Mouse (Mus musculus) spleen, postnatal 14 days (tissue): ENCODE measurements around the gene Grk5.
A peak's percentile ranks its signal among the peaks of the same experiment; 100 is the strongest.
"Not testable (repeated sequence)": the region's sequence is repeated elsewhere in the genome, so short reads cannot be mapped to it uniquely, and the experiment has no call there.

Experiments used
- DNase-seq, 2 experiments: peaks; one replicate each; pipeline ENCODE4 v3.0.0; 2021 to 2022; ENCODE audit warnings: low spot score in 2 of 2

The Grk5 gene

DNA sequence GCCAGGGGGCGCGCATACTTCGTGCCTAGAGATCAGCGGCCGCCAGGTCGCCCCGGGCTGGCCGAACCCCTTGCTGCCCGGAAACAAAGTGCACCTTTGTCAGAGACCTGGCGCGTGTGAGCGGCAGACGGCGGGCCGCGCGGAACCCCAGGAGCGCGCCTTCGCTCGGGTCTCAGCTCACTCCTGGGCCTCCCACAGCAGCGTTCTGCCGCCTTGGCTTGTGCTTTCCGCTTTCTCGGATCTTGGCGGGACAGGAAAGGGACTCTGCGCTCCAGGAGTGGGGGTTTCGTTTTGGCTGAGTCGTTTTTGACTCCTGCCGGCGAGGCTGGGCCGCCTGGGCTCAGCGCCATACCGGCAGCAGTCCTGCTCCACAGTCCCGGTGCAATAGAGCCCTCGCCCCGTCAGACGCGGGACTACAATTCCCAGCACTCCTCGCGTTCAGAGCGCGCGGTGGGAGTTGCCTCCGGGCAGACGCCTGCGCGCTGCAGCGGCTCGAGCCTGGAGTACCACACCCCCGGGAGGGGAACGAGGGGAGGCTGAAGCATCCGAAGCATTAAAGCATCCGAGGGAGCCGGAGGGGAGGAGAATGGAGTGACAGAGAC is at the start of gene Grk5:
TSS of gene Grk5 (plus strand) at position 36 of the 602 bp plus-strand sequence.
- DNase-seq, result peak; percentile 90 to 93

DNA sequence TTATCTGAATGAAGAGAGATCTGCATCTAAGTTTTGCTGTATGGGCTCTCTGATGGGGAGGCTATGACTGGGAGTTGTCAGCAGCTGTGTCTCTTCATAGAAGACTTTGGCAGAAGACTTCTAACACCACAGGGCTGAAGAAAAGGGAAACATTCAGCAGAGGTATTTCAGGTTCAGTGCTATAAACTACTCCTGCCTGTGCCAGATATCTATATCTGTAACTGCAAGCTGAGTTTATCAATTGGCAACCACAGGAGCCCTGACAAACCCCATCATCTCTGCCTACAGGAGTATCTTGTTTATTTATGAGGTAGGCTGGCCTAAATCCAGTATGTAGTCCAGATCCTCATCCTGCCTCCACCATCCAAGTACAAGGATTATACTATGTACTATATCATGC is 46.2 kb upstream of the Grk5 start:
- DNase-seq, result no peak

DNA sequence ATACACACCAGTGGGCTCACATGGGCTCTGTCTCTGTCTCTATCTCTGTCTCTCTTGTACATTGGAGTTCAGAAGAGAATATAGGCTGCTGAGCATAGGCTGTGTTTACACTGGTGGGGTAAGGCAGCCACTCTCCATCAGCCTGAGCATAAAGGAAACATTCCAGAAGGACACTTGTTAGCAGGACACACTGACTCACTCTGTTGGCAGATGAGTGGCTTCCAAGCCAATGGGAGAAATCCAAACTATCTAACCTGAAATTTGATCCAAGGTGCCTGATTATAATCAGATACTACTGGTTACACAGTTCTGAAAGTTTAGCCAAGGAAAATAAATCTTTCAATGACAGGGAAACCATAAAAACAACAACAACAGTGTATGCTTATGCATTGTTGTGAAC is 43.8 kb upstream of the Grk5 start:
- DNase-seq, result no peak

DNA sequence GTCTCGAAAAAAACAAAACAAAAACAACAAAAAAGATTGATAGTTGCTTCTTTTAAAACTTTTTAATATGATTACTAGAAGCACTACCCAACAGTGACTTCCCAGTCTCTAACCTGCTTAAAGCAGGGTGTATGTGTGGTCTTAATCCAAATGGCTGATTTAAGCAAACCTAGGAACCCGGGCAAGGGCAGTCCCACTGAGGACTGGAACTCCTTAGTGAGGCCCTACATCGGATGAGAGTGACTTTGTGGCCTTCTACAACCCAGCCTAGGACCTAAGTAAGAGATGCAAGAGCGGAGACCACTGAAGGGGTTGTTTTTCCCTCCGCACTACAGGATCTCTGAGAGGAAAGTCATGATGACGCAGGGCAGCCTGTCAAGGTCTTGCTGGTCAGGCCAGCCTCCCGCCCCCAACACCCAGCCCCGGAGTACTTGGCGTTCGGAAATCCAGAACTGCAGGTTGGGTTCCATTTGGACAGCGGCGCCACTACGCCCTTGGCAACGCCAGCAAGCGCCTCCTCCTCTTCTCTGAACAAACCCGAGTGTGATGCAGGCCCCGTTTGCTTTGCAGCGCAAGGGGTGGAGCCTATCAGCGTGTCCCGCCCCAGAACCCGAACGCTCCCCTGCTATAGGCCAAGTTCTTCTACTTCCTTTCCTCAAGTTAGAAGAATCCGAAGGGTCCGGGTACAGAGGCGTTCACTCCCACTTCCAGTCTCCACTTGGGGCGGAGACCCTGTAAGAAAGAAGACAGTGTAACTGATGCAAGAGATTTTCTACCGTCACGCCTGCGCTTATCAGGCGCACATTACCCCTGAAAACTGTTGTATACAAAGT is 28.5 kb upstream of the Grk5 start, which contains the start of gene Sfxn4:
TSS of gene Sfxn4 (minus strand) at position 612 of the 833 bp plus-strand sequence.
- DNase-seq, result peak; percentile 83 to 84

DNA sequence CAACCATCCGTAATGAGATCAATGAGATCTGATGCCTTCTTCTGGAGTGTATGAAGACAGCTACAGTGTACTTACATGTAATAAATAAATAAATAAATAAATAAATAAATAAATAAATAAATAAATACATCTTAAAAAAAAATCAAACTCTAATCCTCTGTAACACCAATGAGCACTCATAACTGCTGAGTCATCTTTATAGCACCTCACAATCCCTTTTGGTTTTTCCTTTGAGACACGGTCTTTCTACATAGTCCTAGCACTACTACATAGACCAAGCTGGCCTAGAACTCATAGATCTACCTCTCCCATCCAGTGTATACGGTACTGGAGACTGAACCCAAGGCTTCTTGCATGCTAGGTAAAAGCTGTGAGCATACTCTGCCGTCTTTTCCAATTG is 23.4 kb upstream of the Grk5 start:
- DNase-seq, result not testable (repeated sequence)

DNA sequence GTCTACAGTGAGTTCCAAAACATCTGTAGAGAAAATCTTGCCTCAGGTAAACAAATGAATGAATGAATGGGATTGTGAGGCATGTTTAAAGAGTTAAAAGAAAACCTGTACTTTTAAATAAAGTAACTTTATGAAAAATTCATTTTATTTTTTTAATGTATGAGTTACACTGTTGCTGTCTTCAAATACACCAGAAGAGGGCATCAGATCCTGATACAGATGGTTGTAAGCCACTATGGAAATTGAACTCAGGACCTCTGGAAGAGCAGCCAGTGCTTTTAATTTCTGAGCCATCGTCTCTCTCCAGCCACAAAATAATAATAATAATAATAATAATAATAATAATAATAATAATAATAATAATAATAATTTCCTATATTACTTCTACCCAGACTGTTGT is 19.1 kb upstream of the Grk5 start:
- no peak for DNase-seq

DNA sequence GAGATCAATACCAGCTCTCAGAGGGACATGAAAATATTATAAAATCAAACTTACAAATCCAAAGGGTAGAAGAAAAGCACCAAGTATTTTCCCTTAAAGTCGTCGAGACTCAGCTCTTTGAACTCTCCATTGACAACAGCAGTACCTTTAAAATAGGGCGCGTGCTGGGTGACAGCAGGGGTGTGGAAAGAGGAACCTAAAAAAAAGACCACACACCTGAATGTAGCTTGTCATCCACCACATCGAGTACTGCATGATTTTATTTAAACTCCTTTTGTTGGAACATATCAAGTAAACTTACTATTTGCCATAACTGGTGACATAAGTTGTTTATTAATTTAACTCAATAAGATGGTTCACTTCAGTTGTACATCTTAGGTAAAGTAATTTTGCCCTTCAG is 18.2 kb upstream of the Grk5 start:
- DNase-seq, result no peak

DNA sequence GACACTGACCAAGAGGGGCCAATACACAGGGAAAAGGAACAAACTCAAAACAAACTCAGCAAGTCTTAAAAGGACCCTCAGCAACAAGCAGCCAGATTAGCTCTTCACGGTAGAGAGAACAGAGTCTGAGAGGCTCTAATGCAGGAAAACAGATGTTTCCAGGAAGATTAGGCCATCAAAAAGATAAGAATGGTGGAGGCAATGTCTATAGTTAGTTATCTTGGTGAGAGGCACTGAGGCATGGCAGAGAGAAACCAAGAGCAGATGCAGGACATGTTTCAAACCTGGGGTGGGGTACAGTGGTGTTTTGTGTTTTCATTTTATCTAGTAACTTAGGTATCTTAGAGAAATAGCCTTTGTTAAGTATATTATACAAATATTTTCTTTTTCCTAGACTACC is 17.3 kb upstream of the Grk5 start:
- no peak for DNase-seq

DNA sequence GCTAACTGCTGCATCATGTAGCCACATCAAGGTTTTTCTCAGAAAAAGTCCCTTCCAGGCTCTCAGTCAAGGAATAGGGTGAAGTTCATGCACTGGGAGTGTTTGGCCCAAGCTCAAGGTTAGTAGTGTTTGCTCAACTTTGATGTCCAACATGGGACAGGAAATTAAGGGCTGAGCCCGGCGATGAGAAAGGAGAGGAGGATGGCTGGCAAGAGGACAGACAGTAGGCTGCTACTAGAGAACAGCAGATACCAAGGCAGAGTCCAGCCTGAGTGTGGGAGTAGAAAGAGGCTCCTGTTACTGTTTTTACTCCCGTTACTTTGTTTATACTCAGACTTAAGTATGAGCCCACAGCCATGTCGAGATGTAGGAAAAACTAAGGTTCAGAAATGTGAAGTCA is 16.0 kb upstream of the Grk5 start:
- DNase-seq, result peak; percentile 7 to 8

DNA sequence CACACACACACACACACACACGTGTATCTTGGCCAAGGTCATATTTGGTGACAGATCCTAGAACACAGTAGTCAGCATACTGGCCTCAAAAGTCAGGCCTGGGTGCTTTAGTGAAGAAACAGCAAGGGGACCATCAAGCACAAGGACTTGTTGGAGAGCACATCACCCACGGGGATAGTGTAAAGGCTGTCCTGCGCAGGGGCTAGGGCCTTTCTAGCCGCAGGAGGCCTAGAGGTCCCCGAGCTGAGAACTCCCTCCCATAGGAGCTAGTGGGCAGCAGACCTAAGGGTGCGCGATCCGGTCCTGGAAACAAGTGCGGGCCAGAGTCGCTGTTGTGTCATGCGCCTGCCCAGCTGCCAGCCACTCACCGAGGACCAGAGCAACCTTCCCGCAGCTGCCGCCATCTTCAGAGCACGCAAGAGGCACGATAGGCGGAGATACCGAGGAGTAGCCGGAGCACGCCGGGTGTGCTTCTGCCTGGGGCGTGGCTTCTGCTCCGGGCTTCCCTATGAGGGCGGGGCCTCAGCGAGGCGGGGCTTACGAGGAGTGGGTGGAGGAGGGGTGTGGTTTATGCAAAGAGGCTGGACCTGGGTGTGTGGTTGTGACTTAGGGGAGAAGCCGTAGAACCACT is 15.4 kb upstream of the Grk5 start, which contains the start of gene Prdx3:
TSS of gene Prdx3 (minus strand) at position 493 of the 631 bp plus-strand sequence.
- DNase-seq, result peak; percentile 98 to 99

DNA sequence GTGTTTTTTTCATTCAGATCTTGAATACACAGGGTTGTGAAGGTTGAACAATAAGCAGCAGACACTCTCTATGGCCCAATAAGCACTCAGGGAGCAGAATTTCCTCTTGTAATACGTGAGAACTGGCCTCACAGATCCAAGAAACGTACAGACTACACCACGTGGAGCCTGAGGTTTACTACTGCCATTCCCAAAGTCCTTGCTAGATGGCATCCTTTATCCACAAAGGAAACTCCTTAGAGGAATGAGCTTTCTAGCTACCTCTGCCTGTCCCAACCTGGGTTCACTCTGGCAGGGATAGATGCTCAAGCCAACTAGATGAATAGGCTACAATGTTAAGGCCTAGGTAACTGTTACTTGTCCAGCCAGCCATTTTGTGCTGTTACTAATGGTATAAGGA is 6.4 kb upstream of the Grk5 start:
- no peak for DNase-seq

DNA sequence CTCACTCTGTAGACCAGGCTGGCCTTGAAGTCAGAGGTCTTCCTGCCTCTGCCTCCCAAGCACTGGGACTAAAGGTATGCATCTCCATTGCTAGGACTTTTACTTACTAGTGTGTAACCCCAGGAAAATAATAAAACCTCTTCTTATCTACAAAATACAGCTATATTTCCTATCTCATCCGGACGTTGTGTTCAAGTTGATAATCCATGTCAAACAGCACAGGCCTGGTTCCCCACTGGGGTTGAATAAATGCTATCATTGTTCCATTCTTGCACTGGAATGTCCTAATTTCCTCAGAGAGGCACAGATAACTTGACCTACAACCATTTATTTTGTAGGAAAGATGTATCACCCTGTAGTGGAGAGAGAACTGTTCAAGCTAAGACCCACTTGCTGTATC is 1.9 kb upstream of the Grk5 start:
- DNase-seq, result no peak

DNA sequence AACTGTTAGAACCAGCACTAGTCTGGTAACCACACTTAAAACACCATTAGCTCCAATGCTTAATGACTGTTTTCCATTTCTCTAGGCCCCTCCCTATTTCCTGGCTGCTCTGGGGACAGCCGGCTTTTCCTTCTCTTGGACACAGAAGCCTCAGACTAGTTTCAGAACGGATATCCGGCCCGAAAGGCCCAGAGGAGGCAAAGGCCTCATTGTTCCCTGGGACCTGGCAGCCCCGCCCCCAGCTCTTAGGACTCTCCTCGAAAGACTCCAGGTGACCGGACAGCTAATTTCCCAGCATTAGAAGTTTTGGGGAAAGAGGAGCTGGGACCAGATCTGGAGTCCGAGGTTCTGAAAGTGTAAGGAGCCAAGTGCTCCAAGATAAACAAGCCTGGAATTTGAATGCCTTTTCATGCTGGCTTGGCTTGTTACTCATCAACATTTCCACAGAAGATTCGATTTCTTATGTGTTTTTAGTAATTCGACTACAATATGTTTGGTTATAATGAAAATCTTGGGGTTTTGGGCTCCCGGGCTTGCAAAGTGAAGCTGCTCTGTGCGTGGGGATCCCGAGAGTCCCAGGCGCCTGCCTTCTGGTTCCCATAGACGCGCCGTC is 342 bp upstream of the Grk5 start:
- DNase-seq, result peak in 1 of 2 experiments; percentile 15

DNA sequence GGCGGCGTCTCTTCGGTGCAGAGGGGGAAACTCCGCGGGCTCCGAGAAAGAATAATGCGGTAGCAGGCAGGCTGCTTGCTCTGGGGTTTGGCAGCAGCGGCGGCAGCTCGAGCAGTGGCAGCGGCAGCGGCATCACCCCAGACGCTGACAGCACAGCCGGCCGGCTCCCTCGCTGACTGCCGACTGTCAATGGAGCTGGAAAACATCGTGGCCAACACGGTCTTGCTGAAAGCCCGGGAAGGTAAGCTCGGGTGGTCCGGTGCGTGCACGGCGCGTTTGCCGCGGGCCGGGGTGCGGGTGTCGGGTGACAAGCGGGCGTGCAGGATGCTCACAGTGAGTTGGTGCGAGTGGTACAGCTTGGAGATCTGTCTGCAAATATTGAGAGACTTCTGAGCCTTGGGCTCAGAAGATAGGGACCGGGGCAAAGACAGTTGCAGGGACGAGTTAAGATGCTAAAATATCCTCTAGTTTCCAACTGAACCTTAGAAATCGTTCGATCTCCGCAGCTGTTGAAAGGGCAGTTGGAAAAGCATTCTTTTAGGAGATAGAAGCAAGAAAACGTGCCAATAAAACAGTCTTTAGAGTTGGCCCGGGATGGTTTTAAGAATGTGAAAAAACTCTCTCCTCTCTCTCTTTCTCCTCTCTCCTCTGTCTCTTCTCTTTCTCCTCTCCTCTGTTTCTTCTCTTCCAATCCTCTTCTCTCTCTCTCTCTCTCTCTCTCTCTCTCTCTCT is 1.0 kb downstream of the Grk5 start:
- DNase-seq, result peak in 1 of 2 experiments; percentile 31

DNA sequence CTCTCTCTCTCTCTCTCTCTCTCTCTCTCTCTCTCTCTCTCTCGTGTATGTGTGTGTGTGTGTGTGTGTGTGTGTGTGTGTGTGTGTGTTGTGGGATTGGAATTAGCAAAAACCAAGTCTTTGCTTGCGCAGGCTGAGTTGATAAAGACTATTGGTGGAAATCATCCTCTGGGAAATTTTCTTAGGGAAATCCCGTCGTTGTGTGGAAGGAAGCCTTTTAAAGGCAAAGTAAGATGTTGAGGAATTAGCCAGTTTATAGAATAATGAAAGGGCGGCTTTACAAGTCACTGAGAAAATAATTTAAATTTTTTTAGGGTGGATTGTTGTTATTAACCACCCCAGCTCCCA is 1.5 kb downstream of the Grk5 start:
- DNase-seq, result no peak

DNA sequence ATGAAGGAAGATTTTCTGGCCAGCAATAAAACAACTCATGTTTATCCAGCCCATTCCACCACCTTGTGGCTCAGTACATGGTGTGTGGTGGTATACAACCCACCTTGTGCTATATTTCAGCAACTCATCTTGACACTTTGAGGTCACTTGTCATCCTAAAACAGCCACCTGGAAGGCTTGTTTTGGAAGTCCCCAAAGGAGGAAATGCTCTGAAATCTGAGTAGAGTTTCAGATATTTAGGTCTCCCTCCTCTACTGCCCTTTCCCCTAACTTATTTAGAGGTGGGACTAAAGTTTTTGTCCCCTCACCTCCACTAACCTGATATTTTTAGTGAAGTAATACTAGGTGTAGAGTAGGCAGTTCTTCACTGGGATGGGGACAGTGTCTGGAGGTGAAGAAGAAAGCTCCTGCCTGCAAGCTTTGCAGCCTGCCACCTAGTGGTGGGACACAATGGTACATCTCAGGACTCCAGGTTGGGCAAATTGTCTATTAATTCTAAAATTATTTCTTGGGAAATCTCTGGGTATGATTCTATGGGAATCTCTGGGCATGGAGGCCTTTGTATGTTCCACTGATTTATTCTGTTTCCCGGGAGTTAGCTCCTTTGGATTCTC is 2.5 kb downstream of the Grk5 start:
- DNase-seq, result peak; percentile 53 to 72

DNA sequence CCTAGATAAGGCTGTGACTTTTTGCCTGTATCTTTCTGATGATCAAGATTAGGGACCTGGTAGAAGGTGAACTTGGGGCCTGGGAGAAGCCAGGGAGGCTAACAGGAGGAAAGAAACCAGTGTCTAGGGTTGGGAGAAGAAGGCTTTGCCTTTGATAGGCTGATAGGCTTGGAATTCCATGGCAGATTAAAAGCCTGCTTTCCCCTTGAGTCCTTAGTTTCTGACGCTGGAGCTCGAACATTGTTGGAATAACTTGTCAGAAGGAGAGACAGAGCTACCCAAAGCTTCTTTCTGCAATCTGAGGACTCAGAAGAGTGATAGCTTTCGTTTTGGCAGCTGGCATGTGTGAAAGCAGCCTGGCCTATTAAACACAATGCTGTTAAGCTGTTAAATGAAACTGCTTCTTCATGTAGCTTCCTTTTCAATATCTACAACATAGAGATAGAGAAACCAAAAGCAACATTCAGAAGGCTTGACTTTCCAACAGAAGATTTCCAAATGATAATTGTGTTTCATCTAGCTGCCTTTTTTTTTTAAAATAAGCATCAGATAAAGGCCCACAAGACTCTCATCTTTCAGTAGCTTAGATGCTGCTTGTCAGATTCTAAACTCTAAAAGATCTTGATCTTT is 5.8 kb downstream of the Grk5 start:
- no peak for DNase-seq

DNA sequence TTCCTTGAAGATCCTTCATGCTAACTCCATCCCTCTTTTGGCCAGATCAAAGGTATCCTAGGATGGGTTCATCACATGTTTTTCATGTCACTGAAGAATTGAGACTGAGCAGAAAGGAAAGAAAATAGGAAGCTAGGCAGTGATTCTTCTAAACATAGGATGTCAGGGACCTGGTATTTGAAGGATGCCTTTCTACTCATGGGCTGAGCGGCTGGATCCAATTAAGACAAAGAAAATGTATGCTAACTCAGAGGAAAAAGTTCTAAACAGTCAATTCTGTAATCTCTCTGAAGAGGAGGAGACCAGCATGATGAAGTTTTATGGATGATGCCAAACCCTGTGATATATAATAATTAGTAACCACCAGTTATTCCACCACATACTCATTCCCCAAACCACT is 13.6 kb downstream of the Grk5 start:
- DNase-seq, result no peak

DNA sequence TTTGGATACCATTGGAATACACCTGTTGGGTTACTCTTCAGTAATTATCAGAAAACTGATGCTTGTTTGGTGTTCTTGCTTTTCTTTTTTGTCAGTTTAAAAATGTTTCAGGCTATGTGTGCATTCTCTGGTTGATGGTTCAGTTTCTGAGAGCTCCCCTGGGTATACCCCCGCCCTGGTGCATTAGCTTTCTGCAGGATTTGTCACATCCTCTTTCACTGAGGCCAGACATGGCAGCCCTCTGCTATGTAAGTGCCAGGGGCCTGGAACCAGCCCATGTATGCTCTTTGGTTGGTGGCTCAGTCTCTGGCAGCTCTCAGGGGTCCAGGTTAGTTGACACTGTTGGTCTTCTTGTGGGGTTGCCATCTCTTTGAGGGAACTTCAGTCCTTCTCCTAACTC is 14.4 kb downstream of the Grk5 start:
- DNase-seq, result peak in 1 of 2 experiments; percentile 5

DNA sequence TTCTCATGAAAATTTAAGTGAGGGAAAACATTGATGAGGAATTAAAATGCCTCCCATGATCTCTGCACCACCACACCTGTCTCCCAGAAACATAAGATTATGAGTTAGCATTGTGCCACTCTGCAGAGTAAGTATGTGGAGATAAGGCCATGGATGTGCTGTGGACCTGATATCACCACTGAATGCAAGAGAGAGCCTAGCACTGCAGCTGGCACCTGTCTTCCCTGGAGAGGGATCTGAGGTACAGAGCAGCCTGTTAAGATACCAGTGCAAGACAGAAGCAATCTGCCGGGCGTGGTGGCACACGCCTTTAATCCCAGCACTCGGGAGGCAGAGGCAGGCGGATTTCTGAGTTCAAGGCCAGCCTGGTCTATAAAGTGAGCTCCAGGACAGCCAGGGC is 15.9 kb downstream of the Grk5 start:
- DNase-seq, result no peak

DNA sequence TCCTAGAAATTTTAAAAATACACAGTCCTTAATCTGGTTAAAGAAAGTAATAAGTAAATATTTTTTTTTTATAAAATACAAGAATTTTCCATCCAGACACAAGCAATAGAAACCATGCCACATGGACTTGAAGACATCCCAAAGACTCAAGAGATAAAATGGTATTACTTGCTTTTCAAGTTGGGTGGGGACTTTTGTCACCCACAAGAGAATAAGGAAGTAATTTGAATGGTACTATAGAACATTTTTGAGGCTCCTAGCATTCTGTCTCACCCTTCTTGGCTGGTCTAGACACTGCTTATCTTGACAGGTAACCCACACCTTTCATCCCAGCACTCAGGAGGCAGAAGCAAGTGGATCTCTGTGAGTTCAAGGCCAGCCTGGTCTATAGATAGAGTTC is 20.8 kb downstream of the Grk5 start:
- DNase-seq, result no peak
